Mouse (Mus musculus): ENCODE measurements around the gene Txndc2.
A peak's percentile ranks its signal among the peaks of the same experiment; 100 is the strongest.

DNA sequence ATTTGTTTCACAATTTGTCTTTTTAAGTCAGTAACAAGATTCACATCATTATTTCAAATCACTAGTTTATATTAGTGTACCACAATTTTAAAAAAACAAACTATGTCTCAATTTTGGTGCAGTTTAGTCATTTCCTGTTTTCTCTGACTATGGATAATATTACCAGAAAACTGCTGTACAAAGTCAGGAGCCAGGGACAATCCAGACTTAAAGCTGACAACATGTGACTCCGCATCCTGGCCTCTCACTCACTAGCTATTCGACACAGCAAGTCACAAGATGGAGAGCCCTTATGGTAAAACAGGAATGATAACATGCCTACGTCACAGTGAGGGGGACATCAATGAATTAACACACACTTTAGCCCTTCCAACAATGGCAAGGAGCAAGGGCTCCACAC lies 20.7 kb upstream of the Txndc2 start:
- TF ChIP-seq CTCF (IDR thresholded peaks at IDR 0.05; ENCODE audit: low read depth), result no peak
- TF ChIP-seq EP300 (IDR thresholded peaks at IDR 0.05; ENCODE audit: low read depth), result peak; percentile 50; the same call in 1 of the 2 replicates
